Comparison of ENCODE assay signal across 12 mouse cellular contexts in genomic region chr2:124460956-124461355, GRCm38 (mm10).
DNase-seq lines count a peak whose midpoint lies in the region; ATAC-seq and TF ChIP-seq lines count a peak whose summit lies in the region.
"Had no signal": no experiment of that assay in that cellular context is flagged by ENCODE, and none has a peak within 500 bp of the region (broad histone marks: within the 10 kb centered on the region; RNA-seq: fewer than 3 reads in every experiment).

No protein-coding gene starts in this region.

- H3K27me3 ChIP-seq in embryonic facial prominence, embryonic 14.5 days (replicated peaks; ENCODE audit: control insufficient read depth, insufficient read depth, low read length): no peaks in the 10 kb centered on the region
- H3K27me3 ChIP-seq in liver, postnatal 0 days (ENCODE audit: insufficient read depth, low read length): no peaks in the 10 kb centered on the region
- H3K27me3 ChIP-seq: limb, embryonic 13.5 days; megakaryocyte, embryonic 14.5 days had no signal

- peaks cover 5% of the 10 kb centered on the region for H3K4me1 ChIP-seq in embryonic facial prominence, embryonic 14.5 days (ENCODE audit: control insufficient read depth, insufficient read depth, low read length)
- H3K4me1 ChIP-seq in liver, postnatal 0 days (ENCODE audit: insufficient read depth): no peaks in the 10 kb centered on the region
- H3K4me1 ChIP-seq: megakaryocyte, embryonic 14.5 days had no signal

- no peaks in the 10 kb centered on the region for H3K36me3 ChIP-seq in embryonic facial prominence, embryonic 14.5 days (ENCODE audit: control insufficient read depth, insufficient read depth, low read length)
- H3K36me3 ChIP-seq in liver, postnatal 0 days (replicated peaks; ENCODE audit: insufficient read depth, low read length): no peaks in the 10 kb centered on the region
- H3K36me3 ChIP-seq: limb, embryonic 13.5 days had no signal

- no peak overlapping the region for H3K4me2 ChIP-seq in embryonic facial prominence, embryonic 14.5 days (ENCODE audit: low read depth, low read length)
- no peak overlapping the region for H3K4me2 ChIP-seq in liver, postnatal 0 days (ENCODE audit: low read depth, low read length)
- H3K4me2 ChIP-seq: limb, embryonic 13.5 days had no signal

- H3K4me3 ChIP-seq in embryonic facial prominence, embryonic 14.5 days (ENCODE audit: low read depth, low read length): no peak overlapping the region
- H3K4me3 ChIP-seq in liver, postnatal 0 days (ENCODE audit: low read depth, low read length): no peak overlapping the region
- H3K4me3 ChIP-seq: limb, embryonic 13.5 days; megakaryocyte, embryonic 14.5 days had no signal

- H3K9ac ChIP-seq in embryonic facial prominence, embryonic 14.5 days (ENCODE audit: low read depth, low read length): no peak overlapping the region
- H3K9ac ChIP-seq in liver, postnatal 0 days (replicated peaks): no peak overlapping the region
- H3K9ac ChIP-seq: limb, embryonic 13.5 days had no signal

- 25% methylated on average over 2 of the region's 2 CpGs for WGBS in embryonic facial prominence, embryonic 14.5 days
- 64% methylated on average over 2 of the region's 2 CpGs for WGBS in liver, postnatal 0 days (ENCODE audit: insufficient replicate concordance)

- TF ChIP-seq CTCF in liver, postnatal 0 days (IDR thresholded peaks at IDR 0.05; ENCODE audit: low read depth): no peak

- H3K27ac ChIP-seq in embryonic facial prominence, embryonic 14.5 days (replicated peaks; ENCODE audit: low read depth, low read length): peak overlapping the region; percentile 34
- H3K27ac ChIP-seq in liver, postnatal 0 days (ENCODE audit: low read depth): no peak overlapping the region
- H3K27ac ChIP-seq: limb, embryonic 13.5 days had no signal

- no peak for ATAC-seq in embryonic facial prominence, embryonic 14.5 days (ENCODE audit: low read depth)
- no peak for ATAC-seq in liver, postnatal 0 days

- H3K9me3 ChIP-seq in embryonic facial prominence, embryonic 14.5 days (ENCODE audit: control insufficient read depth, low read length): no peaks in the 10 kb centered on the region
- no peaks in the 10 kb centered on the region for H3K9me3 ChIP-seq in liver, postnatal 0 days (ENCODE audit: low read length)
- H3K9me3 ChIP-seq: limb, embryonic 13.5 days; megakaryocyte, embryonic 14.5 days had no signal

- TF ChIP-seq EP300 in liver, postnatal 0 days (IDR thresholded peaks at IDR 0.05; ENCODE audit: low read depth): no peak

- peak; percentile 10 for DNase-seq in kidney, postnatal 14 days
- DNase-seq in kidney, adult 18-20 months: no peak
- no peak for DNase-seq in embryonic facial prominence, embryonic 14.5 days (ENCODE audit: low spot score)
- peak; percentile 36 for DNase-seq in heart, adult 8-10 months (ENCODE audit: low spot score)
- DNase-seq in heart, postnatal 4 days: peak; percentile 55
- no peak for DNase-seq in liver, postnatal 0 days
- no peak for DNase-seq in adrenal gland, postnatal 36 days
- no peak for DNase-seq in urinary bladder, postnatal 14 days (ENCODE audit: low spot score)
- DNase-seq: cerebellum, adult 8-10 months; retina, postnatal 1 day had no signal

Comparison
In these comparisons a context has a peak if more than half of its experiments do, and no peak if none do; other contexts are left out.
1. DNase-seq: peak in kidney, postnatal 14 days (single experiment), heart, adult 8-10 months (single experiment) and heart, postnatal 4 days (single experiment); none in kidney, adult 18-20 months (single experiment), embryonic facial prominence, embryonic 14.5 days (single experiment), liver, postnatal 0 days (single experiment), adrenal gland, postnatal 36 days (0 of 2) and urinary bladder, postnatal 14 days (single experiment).